Mouse (Mus musculus) bone marrow, adult 2 months (tissue): ENCODE data around the gene Odf3b.

Source experiments
- CTCF ChIP-seq: fragments of 200-500 bp; IDR thresholded peaks from 2 replicates; pipeline ENCODE4 v1.5.1; 2011; ENCODE audit warnings: low read length, control low read depth; ENCODE audit not compliant: control insufficient read depth, insufficient read depth
- POLR2A ChIP-seq: fragments of 200-500 bp; IDR thresholded peaks from 2 replicates; pipeline ENCODE4 v1.6.1; 2011; ENCODE audit warnings: low read depth, mild to moderate bottlenecking, control low read depth, low read length, borderline replicate concordance; ENCODE audit not compliant: control insufficient read depth

DNA sequence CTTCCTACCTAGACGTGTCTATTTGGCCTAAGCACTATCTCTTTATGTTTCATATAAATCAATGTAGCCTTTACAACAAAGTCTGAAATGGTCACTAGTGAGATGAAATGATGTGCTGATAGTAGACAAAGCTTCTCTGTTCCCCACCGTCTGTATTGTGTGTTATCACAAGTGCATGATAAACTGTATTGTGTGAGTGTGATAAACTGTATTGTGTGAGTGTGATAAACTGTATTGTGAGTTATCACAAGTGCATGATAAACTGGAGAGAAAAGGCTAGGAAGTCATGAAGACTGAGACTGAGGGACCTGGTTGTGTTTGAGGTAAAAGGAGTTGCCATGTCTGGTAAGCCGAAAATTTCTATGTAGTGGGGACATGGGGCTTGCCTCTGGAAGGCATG lies 20.3 kb downstream of the Odf3b start:
- TF ChIP-seq CTCF (no peak), POLR2A (no peak)
